Mouse (Mus musculus): Measurements from ENCODE around the gene Gm1113.

Gm1113 gene

GRCm38 (mm10) chr9:35518169-35518568 lies at the start of gene Gm1113:
Gm1113 (minus strand) TSS chr9:35518269.
- no peak for DNase-seq

- no peak for DNase-seq
These were observed 46.6 kb upstream of the Gm1113 start for GRCm38 (mm10) chr9:35564536-35565240.

GRCm38 (mm10) chr9:35561583-35561982 lies 43.5 kb upstream of the Gm1113 start:
- DNase-seq = no peak

- no peak for DNase-seq
These were observed 43.0 kb upstream of the Gm1113 start for GRCm38 (mm10) chr9:35561076-35561475.

- peak; percentile 86 for DNase-seq
These were observed 41.2 kb upstream of the Gm1113 start for GRCm38 (mm10) chr9:35559009-35559890.

- DNase-seq = no peak
These were observed 40.4 kb upstream of the Gm1113 start, which contains the start of the genes Ddx25 and Pus3 for GRCm38 (mm10) chr9:35558257-35559008. Ddx25 (minus strand) TSS chr9:35558528. Pus3 (plus strand) TSS chr9:35558595.

GRCm38 (mm10) chr9:35556494-35557102 lies 38.5 kb upstream of the Gm1113 start:
- DNase-seq = no peak

GRCm38 (mm10) chr9:35548455-35548854 lies 30.4 kb upstream of the Gm1113 start:
- DNase-seq = no peak

- DNase-seq = no peak
These were observed 28.7 kb upstream of the Gm1113 start for GRCm38 (mm10) chr9:35546745-35547144.

GRCm38 (mm10) chr9:35545704-35546103 lies 27.6 kb upstream of the Gm1113 start:
- no peak for DNase-seq

- DNase-seq = no peak
These were observed 26.6 kb upstream of the Gm1113 start for GRCm38 (mm10) chr9:35544666-35545065.

GRCm38 (mm10) chr9:35543099-35543860 lies 25.2 kb upstream of the Gm1113 start:
- no peak for DNase-seq

- DNase-seq = no peak
These were observed 23.9 kb upstream of the Gm1113 start for GRCm38 (mm10) chr9:35541941-35542340.

GRCm38 (mm10) chr9:35541488-35541887 lies 23.4 kb upstream of the Gm1113 start:
- DNase-seq = peak; percentile 84

GRCm38 (mm10) chr9:35541024-35541423 lies 23.0 kb upstream of the Gm1113 start:
- DNase-seq = no peak

- DNase-seq = no peak
These were observed 21.1 kb upstream of the Gm1113 start for GRCm38 (mm10) chr9:35539001-35539750.

GRCm38 (mm10) chr9:35535876-35536275 lies 17.8 kb upstream of the Gm1113 start:
- DNase-seq = no peak

- DNase-seq = peak; percentile 58
These were observed 17.0 kb upstream of the Gm1113 start for GRCm38 (mm10) chr9:35535110-35535509.

GRCm38 (mm10) chr9:35533266-35533665 lies 15.2 kb upstream of the Gm1113 start:
- DNase-seq = peak; percentile 37

GRCm38 (mm10) chr9:35529796-35530195 lies 11.7 kb upstream of the Gm1113 start:
- DNase-seq = no peak

GRCm38 (mm10) chr9:35529141-35529540 lies 11.1 kb upstream of the Gm1113 start:
- DNase-seq = no peak
